Mouse (Mus musculus): ENCODE measurements around the gene Mpped1. TPM values are rescaled to one million over a fixed set of nuclear protein-coding genes. Genes with fewer than 3 reads are reported as not detected.

Mpped1 gene
- polyA plus RNA-seq (2012; fragmentation: generic; extraction: Trizol), result not detected

DNA sequence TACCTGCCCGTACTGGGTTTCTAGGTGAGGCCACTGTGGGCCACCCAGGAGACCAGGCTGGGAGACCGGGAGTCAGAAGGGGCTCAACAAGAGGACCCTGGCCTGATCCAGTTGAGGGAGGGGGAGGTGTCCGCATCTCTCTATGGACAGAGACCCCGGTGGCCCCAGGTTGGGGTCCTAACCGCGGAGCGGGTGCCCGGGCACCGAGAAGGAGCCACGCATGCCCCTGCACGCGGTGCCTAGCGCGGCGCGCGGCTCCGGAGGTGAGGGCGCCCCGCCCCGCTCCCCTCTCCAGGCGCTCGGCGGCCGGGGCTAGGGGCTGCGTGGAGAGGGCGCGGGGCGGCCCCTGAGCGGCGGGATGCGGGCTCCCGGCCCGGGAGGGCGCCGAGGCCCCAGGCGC, at the start of gene Mpped1:
Gene Mpped1 (plus strand): TSS at position 81 of the 400 bp plus-strand sequence.

Other genes with a start within 250 kb of the Mpped1 start
- 1,000 to 10,000 TPM in 1 of 2 experiments, 100 to 1,000 TPM in 1; 843 to 1,026 TPM for gene Tspo, start 215.9 kb upstream of the Mpped1 start, polyA plus RNA-seq (2012; fragmentation: generic; extraction: Trizol)
- gene Mcat, start 215.7 kb upstream of the Mpped1 start, polyA plus RNA-seq (2012; fragmentation: generic; extraction: Trizol), result 10 to 100 TPM; 44.3 to 46.0 TPM
- gene Ttll12, start 184.3 kb upstream of the Mpped1 start, polyA plus RNA-seq (2012; fragmentation: generic; extraction: Trizol), result 10 to 100 TPM; 42.3 to 84.9 TPM
- gene Scube1, start 54.4 kb upstream of the Mpped1 start, polyA plus RNA-seq (2012; fragmentation: generic; extraction: Trizol), result not detected